Mouse (Mus musculus) urinary bladder, postnatal 0 days (tissue): ENCODE measurements around the gene Ltb4r2. TPM values are rescaled to one million over a fixed set of nuclear protein-coding genes. Genes with fewer than 3 reads are reported as not detected.

Experiments
- polyA plus RNA-seq: library from polyadenylated mRNA; unstranded; fragments of >200 nt; fragmentation: Nextera tagmentation; extraction: Ambion mirVana; gene quantifications from 2 replicates; pipeline ENCODE4 v1.2.1, GENCODE M21; 2015

The Ltb4r2 gene
- polyA plus RNA-seq: 0.29 and 0.39 TPM in 2 replicates

GRCm38 (mm10) chr14:55761163-55761562, at the start of gene Ltb4r2:
Ltb4r2 (plus strand) TSS chr14:55761428.

GRCm38 (mm10) chr14:55713729-55714122, 47.5 kb upstream of the Ltb4r2 start, which contains the start of gene Tgm1:
Tgm1 (minus strand) TSS chr14:55713926.

GRCm38 (mm10) chr14:55721700-55722437, 39.4 kb upstream of the Ltb4r2 start, which contains the start of gene Rabggta:
Rabggta (minus strand) TSS chr14:55722263.

GRCm38 (mm10) chr14:55745180-55745860, 15.9 kb upstream of the Ltb4r2 start, which contains the start of the genes Dhrs1 and Nop9:
Dhrs1 (minus strand) TSS chr14:55745690.
Nop9 (plus strand) TSS chr14:55745693.

GRCm38 (mm10) chr14:55758363-55758784, 2.9 kb upstream of the Ltb4r2 start, which contains the start of gene Cideb:
Cideb (minus strand) TSS chr14:55758458.

GRCm38 (mm10) chr14:55765696-55766095, 4.5 kb downstream of the Ltb4r2 start, which contains the start of gene Ltb4r1:
Ltb4r1 (plus strand) TSS chr14:55765962.

GRCm38 (mm10) chr14:55783958-55784235, 22.7 kb downstream of the Ltb4r2 start, which contains the start of gene Adcy4:
Adcy4 (minus strand) TSS chr14:55784095.

GRCm38 (mm10) chr14:55788256-55789050, 27.2 kb downstream of the Ltb4r2 start, which contains the start of gene Ripk3:
Ripk3 (minus strand) TSS chr14:55788865.

Other genes starting within 250 kb of the Ltb4r2 start
- gene Nrl, start 236.4 kb upstream of the Ltb4r2 start, polyA plus RNA-seq: not detected in 2 replicates
- gene Pck2, start 221.2 kb upstream of the Ltb4r2 start, polyA plus RNA-seq: 41.2 and 47.1 TPM in 2 replicates
- gene Dcaf11, start 201.4 kb upstream of the Ltb4r2 start, polyA plus RNA-seq: 55.6 and 63.3 TPM in 2 replicates
- gene A730061H03Rik, start 201.0 kb upstream of the Ltb4r2 start, polyA plus RNA-seq: 0.51 and 1.1 TPM in 2 replicates
- gene Fitm1, start 185.8 kb upstream of the Ltb4r2 start, polyA plus RNA-seq: 0.26 TPM in 1 of 2 replicates, not detected in the other
- 104 and 112 TPM in 2 replicates for gene Psme1, start 183.3 kb upstream of the Ltb4r2 start, polyA plus RNA-seq
- gene Emc9, start 176.1 kb upstream of the Ltb4r2 start, polyA plus RNA-seq: 6.7 and 6.8 TPM in 2 replicates
- 218 and 249 TPM in 2 replicates for gene Psme2, start 170.3 kb upstream of the Ltb4r2 start, polyA plus RNA-seq
- gene Rnf31, start 169.7 kb upstream of the Ltb4r2 start, polyA plus RNA-seq: 11.0 and 13.6 TPM in 2 replicates
- 17.2 and 21.2 TPM in 2 replicates for gene Irf9, start 157.9 kb upstream of the Ltb4r2 start, polyA plus RNA-seq
- 1.3 and 1.9 TPM in 2 replicates for gene Rec8, start 143.4 kb upstream of the Ltb4r2 start, polyA plus RNA-seq
- 60.2 and 63.0 TPM in 2 replicates for gene Ipo4, start 125.5 kb upstream of the Ltb4r2 start, polyA plus RNA-seq
- gene Gm49378, start 123.5 kb upstream of the Ltb4r2 start, polyA plus RNA-seq: 0.56 and 1.4 TPM in 2 replicates
- 68.6 and 69.9 TPM in 2 replicates for gene Tm9sf1, start 117.6 kb upstream of the Ltb4r2 start, polyA plus RNA-seq
- gene Tssk4, start 111.2 kb upstream of the Ltb4r2 start, polyA plus RNA-seq: 0.26 and 0.35 TPM in 2 replicates
- 35.8 and 39.5 TPM in 2 replicates for gene Mdp1, start 100.9 kb upstream of the Ltb4r2 start, polyA plus RNA-seq
- gene Gmpr2, start 89.5 kb upstream of the Ltb4r2 start, polyA plus RNA-seq: 32.0 and 33.0 TPM in 2 replicates
- gene Nedd8, start 89.3 kb upstream of the Ltb4r2 start, polyA plus RNA-seq: 388 and 415 TPM in 2 replicates
- gene Tinf2, start 79.6 kb upstream of the Ltb4r2 start, polyA plus RNA-seq: 13.9 and 15.5 TPM in 2 replicates
- 7.4 and 9.2 TPM in 2 replicates for gene Tgm1, start 47.5 kb upstream of the Ltb4r2 start, polyA plus RNA-seq
- gene Rabggta, start 39.2 kb upstream of the Ltb4r2 start, polyA plus RNA-seq: 17.3 and 20.5 TPM in 2 replicates
- 60.6 and 62.9 TPM in 2 replicates for gene Dhrs1, start 15.7 kb upstream of the Ltb4r2 start, polyA plus RNA-seq
- 18.6 TPM in 2 replicates for gene Nop9, start 15.7 kb upstream of the Ltb4r2 start, polyA plus RNA-seq
- gene Cideb, start 3.0 kb upstream of the Ltb4r2 start, polyA plus RNA-seq: 0.13 and 0.18 TPM in 2 replicates
- gene Ltb4r1, start 4.5 kb downstream of the Ltb4r2 start, polyA plus RNA-seq: 0.76 and 6.9 TPM in 2 replicates
- 2.3 and 2.7 TPM in 2 replicates for gene Adcy4, start 22.7 kb downstream of the Ltb4r2 start, polyA plus RNA-seq
- 19.1 and 19.2 TPM in 2 replicates for gene Ripk3, start 27.4 kb downstream of the Ltb4r2 start, polyA plus RNA-seq
- gene Nfatc4, start 61.7 kb downstream of the Ltb4r2 start, polyA plus RNA-seq: 22.3 and 22.5 TPM in 2 replicates
- gene Nynrin, start 92.6 kb downstream of the Ltb4r2 start, polyA plus RNA-seq: 6.4 and 7.6 TPM in 2 replicates
- 0.18 and 0.21 TPM in 2 replicates for gene Cbln3, start 123.0 kb downstream of the Ltb4r2 start, polyA plus RNA-seq
- gene Khnyn, start 123.5 kb downstream of the Ltb4r2 start, polyA plus RNA-seq: 8.4 and 9.2 TPM in 2 replicates
- 43.8 and 50.4 TPM in 2 replicates for gene Sdr39u1, start 138.9 kb downstream of the Ltb4r2 start, polyA plus RNA-seq
- gene Cma1, start 183.2 kb downstream of the Ltb4r2 start, polyA plus RNA-seq: 35.6 and 71.0 TPM in 2 replicates
- 0.19 and 0.20 TPM in 2 replicates for gene Cma2, start 189.6 kb downstream of the Ltb4r2 start, polyA plus RNA-seq